Mouse (Mus musculus): ENCODE data around the gene Abca12. TPM values are rescaled to one million over a fixed set of nuclear protein-coding genes. Genes with fewer than 3 reads are reported as not detected.

The Abca12 gene
- polyA plus RNA-seq (2014; fragmentation: Nextera tagmentation; extraction: Ambion mirVana): not detected in 2 replicates

DNA sequence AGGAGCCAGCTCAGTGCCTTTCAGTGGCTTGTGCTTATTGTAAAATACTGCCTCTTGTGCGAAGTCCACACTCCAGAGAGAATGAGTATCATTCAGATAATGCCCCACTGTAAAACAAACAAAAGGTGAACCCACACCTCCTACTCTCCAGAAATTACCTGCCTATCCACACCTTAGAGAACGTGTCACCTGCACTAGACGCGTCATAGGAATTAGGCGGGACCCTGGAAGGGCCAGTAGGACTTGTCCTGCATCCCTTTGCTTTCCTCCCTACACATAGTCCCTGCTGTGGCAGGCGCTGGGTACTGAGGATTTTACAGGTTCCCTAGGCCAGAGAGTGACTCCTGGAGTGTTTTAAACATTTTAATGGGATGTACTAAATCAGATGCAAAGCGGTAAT lies at the start of gene Abca12:
Gene Abca12, minus strand, starts transcription at position 101 of the 400 bp plus-strand sequence.
- Histone ChIP-seq H3K4me2 (no peak within 1 kb of the TSS), H3K4me1 (ENCODE audit: control insufficient read depth, insufficient read depth, low read length) (no peaks in the 10 kb centered on the region), H3K9ac (ENCODE audit: low read length) (no peak within 1 kb of the TSS), H3K27me3 (ENCODE audit: control insufficient read depth, insufficient read depth, low read length) (no peaks in the 10 kb centered on the region), H3K27ac (ENCODE audit: low read depth, low read length) (no peak within 1 kb of the TSS), H3K4me3 (ENCODE audit: low read depth, low read length) (no peak within 1 kb of the TSS), H3K36me3 (ENCODE audit: control insufficient read depth, insufficient read depth, low read length) (no peaks in the 10 kb centered on the region), H3K9me3 (ENCODE audit: control insufficient read depth, low read length) (no peaks in the 10 kb centered on the region)
- WGBS: 89% methylated on average over 7 of the region's 7 CpGs
- DNase-seq (ENCODE audit: low spot score, missing footprints) (no peak), ATAC-seq (ENCODE audit: low FRiP score) (no peak)

DNA sequence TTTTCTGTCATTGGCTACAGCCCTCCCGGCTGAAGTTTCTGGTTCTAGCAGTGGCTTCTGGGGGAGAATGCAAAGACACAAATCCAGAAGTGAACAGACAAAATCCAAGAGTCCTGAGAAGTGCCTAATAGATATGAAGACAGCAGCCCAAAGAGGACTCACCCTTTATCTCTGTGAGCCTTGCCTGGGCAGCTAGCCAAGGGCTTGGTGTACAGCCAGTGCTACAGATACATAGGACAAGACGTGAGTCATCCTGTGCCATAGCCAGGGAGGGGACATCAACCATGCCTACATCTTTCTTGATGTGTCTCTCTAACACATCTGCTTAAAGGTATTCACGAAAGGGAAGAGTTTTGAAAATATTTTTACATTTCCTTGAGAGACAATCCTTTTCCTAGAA lies 43.3 kb upstream of the Abca12 start:
- Histone ChIP-seq H3K4me1 (ENCODE audit: control insufficient read depth, insufficient read depth, low read length) (no peaks in the 10 kb centered on the region), H3K9me3 (ENCODE audit: control insufficient read depth, low read length) (no peaks in the 10 kb centered on the region), H3K36me3 (ENCODE audit: control insufficient read depth, insufficient read depth, low read length) (no peaks in the 10 kb centered on the region), H3K27ac (ENCODE audit: low read depth, low read length) (no peak overlapping the region), H3K4me2 (no peak overlapping the region), H3K9ac (ENCODE audit: low read length) (no peak overlapping the region), H3K27me3 (ENCODE audit: control insufficient read depth, insufficient read depth, low read length) (no peaks in the 10 kb centered on the region), H3K4me3 (ENCODE audit: low read depth, low read length) (no peak overlapping the region)
- WGBS: 84% methylated on average over 3 of the region's 3 CpGs
- DNase-seq (ENCODE audit: low spot score, missing footprints) (no peak), ATAC-seq (ENCODE audit: low FRiP score) (no peak)

DNA sequence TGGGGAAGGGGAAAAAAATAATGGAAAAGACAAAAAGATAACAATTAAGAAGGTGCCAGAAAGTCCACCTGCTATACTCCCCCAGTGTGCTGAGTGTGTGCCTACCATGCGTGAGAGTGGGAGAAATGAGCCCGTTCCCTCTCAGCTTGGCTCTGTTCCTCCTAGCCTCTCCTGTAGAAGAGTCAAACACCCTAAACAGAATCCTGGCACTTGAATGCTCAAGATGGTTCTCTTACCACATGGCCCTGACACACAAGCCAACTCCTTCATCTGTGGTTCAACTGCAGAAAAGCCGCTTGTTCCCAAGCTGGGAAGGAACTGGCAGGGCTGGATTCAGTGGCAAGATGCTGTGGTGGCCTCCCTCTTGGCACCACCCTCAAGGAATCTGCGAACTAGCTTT lies 32.7 kb upstream of the Abca12 start:
- no peak overlapping the region for H3K4me3 ChIP-seq (ENCODE audit: low read depth, low read length)
- no peaks in the 10 kb centered on the region for H3K9me3 ChIP-seq (ENCODE audit: control insufficient read depth, low read length)
- ATAC-seq (ENCODE audit: low FRiP score) (no peak), DNase-seq (ENCODE audit: low spot score, missing footprints) (peak; percentile 57)
- no peaks in the 10 kb centered on the region for H3K27me3 ChIP-seq (ENCODE audit: control insufficient read depth, insufficient read depth, low read length)
- no peaks in the 10 kb centered on the region for H3K36me3 ChIP-seq (ENCODE audit: control insufficient read depth, insufficient read depth, low read length)
- 95% methylated on average over 4 of the region's 4 CpGs for WGBS
- H3K9ac ChIP-seq (ENCODE audit: low read length): no peak overlapping the region
- no peaks in the 10 kb centered on the region for H3K4me1 ChIP-seq (ENCODE audit: control insufficient read depth, insufficient read depth, low read length)
- no peak overlapping the region for H3K27ac ChIP-seq (ENCODE audit: low read depth, low read length)
- no peak overlapping the region for H3K4me2 ChIP-seq

DNA sequence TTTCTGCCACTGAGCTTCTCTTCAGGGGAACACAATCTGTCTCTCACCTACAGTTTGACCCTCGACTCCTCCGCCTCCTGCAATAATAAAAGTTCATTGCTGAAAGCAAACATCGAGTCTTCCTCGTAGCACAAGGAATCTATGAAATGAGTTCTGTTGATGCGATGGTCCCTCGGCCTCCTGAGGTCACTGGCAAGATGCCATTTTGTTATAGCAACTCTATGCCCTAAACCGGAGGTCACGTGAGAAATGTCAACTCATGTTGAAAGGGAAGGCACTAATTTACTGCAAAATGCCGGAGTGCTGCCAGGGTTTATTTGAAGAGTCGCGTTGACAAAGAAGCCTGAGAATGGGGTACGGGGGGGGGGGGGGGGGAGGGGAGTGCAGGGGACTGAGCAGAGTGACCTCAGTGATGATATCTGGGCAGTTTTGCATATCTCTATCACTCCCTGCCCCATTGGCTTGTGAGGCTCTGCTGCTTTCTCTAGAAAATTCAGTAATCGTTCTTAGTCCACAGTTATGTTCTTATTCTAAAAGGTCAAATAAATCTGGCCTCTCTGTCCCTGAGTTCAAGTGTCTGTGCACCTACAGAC lies 7.1 kb upstream of the Abca12 start:
- no peaks in the 10 kb centered on the region for H3K36me3 ChIP-seq (ENCODE audit: control insufficient read depth, insufficient read depth, low read length)
- H3K4me3 ChIP-seq (ENCODE audit: low read depth, low read length): no peak overlapping the region
- no peak overlapping the region for H3K4me2 ChIP-seq
- DNase-seq (ENCODE audit: low spot score, missing footprints) (no peak), ATAC-seq (ENCODE audit: low FRiP score) (0 out of 2 replicates have a peak, but pooled peaks have one; percentile 22)
- H3K9me3 ChIP-seq (ENCODE audit: control insufficient read depth, low read length): no peaks in the 10 kb centered on the region
- no peaks in the 10 kb centered on the region for H3K27me3 ChIP-seq (ENCODE audit: control insufficient read depth, insufficient read depth, low read length)
- no peak overlapping the region for H3K9ac ChIP-seq (ENCODE audit: low read length)
- H3K4me1 ChIP-seq (ENCODE audit: control insufficient read depth, insufficient read depth, low read length): no peaks in the 10 kb centered on the region
- 73% methylated on average over 13 of the region's 13 CpGs for WGBS
- H3K27ac ChIP-seq (ENCODE audit: low read depth, low read length): no peak overlapping the region

DNA sequence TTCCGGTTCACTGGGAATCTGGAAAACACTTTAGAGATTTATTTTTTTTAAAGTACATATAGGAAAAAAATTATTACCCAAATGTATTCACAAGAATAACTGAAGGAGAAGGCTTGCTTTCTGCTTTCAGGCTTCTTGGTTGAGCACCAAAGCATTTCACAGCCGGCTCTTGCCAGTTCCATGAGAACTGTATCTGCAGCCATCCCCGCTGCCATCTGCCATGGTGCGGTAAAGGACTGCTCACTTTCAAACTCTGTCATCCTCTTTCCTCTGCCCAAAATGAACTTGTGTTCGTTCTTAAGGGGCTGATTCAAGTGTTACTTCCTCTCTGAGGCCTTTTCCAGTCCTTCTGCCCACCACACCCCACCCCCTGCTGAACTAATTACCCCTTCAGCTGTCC lies 3.8 kb upstream of the Abca12 start:
- Histone ChIP-seq H3K9ac (ENCODE audit: low read length) (no peak overlapping the region), H3K27ac (ENCODE audit: low read depth, low read length) (no peak overlapping the region), H3K9me3 (ENCODE audit: control insufficient read depth, low read length) (no peaks in the 10 kb centered on the region), H3K27me3 (ENCODE audit: control insufficient read depth, insufficient read depth, low read length) (no peaks in the 10 kb centered on the region), H3K4me1 (ENCODE audit: control insufficient read depth, insufficient read depth, low read length) (no peaks in the 10 kb centered on the region), H3K4me3 (ENCODE audit: low read depth, low read length) (no peak overlapping the region), H3K36me3 (ENCODE audit: control insufficient read depth, insufficient read depth, low read length) (no peaks in the 10 kb centered on the region), H3K4me2 (no peak overlapping the region)
- ATAC-seq (ENCODE audit: low FRiP score): no peak
- no peak for DNase-seq (ENCODE audit: low spot score, missing footprints)
- WGBS: 86% methylated on average over 5 of the region's 5 CpGs

DNA sequence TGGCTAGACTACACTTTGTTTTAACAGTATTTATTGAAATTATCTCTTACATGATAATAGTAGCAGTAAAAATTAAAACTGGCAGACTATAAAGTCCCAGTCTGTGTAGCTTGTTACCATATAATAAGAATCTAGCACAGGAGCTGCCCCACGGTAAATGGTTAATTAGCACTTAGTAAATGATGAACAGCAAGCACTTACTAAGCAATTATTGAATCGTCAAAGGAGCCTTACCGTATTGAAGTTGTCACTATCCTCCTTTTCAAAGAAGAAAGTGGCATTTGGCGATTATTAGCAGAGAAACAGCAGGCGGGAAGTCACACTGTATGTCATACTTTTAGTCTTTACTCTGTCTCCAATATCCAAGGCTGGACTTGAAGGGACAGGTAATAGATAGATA lies 3.2 kb upstream of the Abca12 start:
- no peaks in the 10 kb centered on the region for H3K27me3 ChIP-seq (ENCODE audit: control insufficient read depth, insufficient read depth, low read length)
- H3K9me3 ChIP-seq (ENCODE audit: control insufficient read depth, low read length): no peaks in the 10 kb centered on the region
- DNase-seq (ENCODE audit: low spot score, missing footprints): no peak
- ATAC-seq (ENCODE audit: low FRiP score): no peak
- H3K4me2 ChIP-seq: no peak overlapping the region
- H3K36me3 ChIP-seq (ENCODE audit: control insufficient read depth, insufficient read depth, low read length): no peaks in the 10 kb centered on the region
- no peak overlapping the region for H3K9ac ChIP-seq (ENCODE audit: low read length)
- H3K27ac ChIP-seq (ENCODE audit: low read depth, low read length): no peak overlapping the region
- no peak overlapping the region for H3K4me3 ChIP-seq (ENCODE audit: low read depth, low read length)
- 87% methylated on average over 5 of the region's 5 CpGs for WGBS
- H3K4me1 ChIP-seq (ENCODE audit: control insufficient read depth, insufficient read depth, low read length): no peaks in the 10 kb centered on the region

DNA sequence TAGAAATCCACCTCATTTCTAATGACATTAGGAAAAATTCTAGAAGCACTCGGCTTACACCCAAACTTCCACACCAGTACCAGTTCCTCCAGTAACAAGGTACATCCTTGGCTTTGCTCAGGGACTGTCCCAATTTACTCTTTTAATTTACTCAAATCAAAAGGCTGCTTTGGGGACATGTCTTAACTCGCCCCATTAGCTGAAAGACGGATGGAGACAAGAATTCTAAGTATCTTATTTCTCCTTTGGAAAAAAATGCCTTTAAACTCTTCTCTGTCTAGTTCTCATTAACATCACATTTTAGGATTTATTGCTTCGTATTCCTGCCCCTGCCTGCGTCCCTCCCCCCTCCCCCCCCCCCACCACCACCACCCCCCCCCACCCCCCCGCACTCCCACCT lies 626 bp downstream of the Abca12 start:
- Histone ChIP-seq H3K27ac (ENCODE audit: low read depth, low read length) (no peak overlapping the region), H3K4me2 (no peak overlapping the region), H3K4me1 (ENCODE audit: control insufficient read depth, insufficient read depth, low read length) (no peaks in the 10 kb centered on the region), H3K4me3 (ENCODE audit: low read depth, low read length) (no peak overlapping the region), H3K27me3 (ENCODE audit: control insufficient read depth, insufficient read depth, low read length) (no peaks in the 10 kb centered on the region), H3K36me3 (ENCODE audit: control insufficient read depth, insufficient read depth, low read length) (no peaks in the 10 kb centered on the region), H3K9ac (ENCODE audit: low read length) (no peak overlapping the region), H3K9me3 (ENCODE audit: control insufficient read depth, low read length) (no peaks in the 10 kb centered on the region)
- DNase-seq (ENCODE audit: low spot score, missing footprints) (no peak), ATAC-seq (ENCODE audit: low FRiP score) (no peak)
- WGBS: 86% methylated on average over 5 of the region's 6 CpGs

DNA sequence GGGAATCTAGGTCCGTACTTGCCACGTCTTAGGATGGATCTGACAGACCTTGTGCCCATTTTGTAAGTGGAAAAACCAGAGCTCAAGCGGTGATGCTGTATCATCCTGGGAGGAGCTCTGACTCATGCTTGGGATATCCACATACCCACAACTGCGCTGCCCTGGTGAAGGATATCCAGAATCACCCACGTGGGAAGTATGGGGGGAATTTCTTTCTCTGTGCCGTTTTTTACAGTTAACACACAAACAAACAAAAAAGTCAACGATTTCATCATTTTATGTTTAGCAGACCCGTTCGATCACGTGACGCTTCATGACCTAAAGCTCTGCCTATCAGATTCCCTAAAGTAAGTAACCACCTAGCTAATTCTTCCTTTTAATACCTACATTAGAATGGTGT lies 1.6 kb downstream of the Abca12 start:
- WGBS: 92% methylated on average over 11 of the region's 11 CpGs
- H3K27ac ChIP-seq (ENCODE audit: low read depth, low read length): no peak overlapping the region
- ATAC-seq (ENCODE audit: low FRiP score) (no peak), DNase-seq (ENCODE audit: low spot score, missing footprints) (no peak)
- no peaks in the 10 kb centered on the region for H3K4me1 ChIP-seq (ENCODE audit: control insufficient read depth, insufficient read depth, low read length)
- H3K9me3 ChIP-seq (ENCODE audit: control insufficient read depth, low read length): no peaks in the 10 kb centered on the region
- H3K4me3 ChIP-seq (ENCODE audit: low read depth, low read length): no peak overlapping the region
- H3K27me3 ChIP-seq (ENCODE audit: control insufficient read depth, insufficient read depth, low read length): no peaks in the 10 kb centered on the region
- H3K9ac ChIP-seq (ENCODE audit: low read length): no peak overlapping the region
- H3K36me3 ChIP-seq (ENCODE audit: control insufficient read depth, insufficient read depth, low read length): no peaks in the 10 kb centered on the region
- H3K4me2 ChIP-seq: no peak overlapping the region

DNA sequence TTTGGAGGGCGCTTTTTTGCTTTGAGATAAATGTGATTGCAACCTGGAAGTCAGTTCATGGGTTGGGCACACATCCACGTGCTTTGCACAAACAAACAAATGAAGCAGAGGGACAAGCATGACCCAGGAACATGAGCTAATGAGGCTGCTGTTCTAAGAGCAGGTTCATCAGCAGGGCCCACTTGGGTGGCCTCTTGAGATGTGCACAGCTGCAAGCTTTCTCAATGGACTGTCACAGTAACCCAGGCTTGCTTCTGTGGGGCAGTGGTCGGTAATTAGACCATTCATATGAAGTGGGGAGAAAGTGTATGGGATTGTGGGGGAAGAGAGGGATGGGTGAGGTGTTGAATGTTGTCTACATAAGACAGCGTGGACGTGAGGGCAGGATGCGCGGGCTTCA lies 7.0 kb downstream of the Abca12 start:
- no peaks in the 10 kb centered on the region for H3K4me1 ChIP-seq (ENCODE audit: control insufficient read depth, insufficient read depth, low read length)
- H3K4me2 ChIP-seq: no peak overlapping the region
- H3K36me3 ChIP-seq (ENCODE audit: control insufficient read depth, insufficient read depth, low read length): no peaks in the 10 kb centered on the region
- H3K9me3 ChIP-seq (ENCODE audit: control insufficient read depth, low read length): no peaks in the 10 kb centered on the region
- no peaks in the 10 kb centered on the region for H3K27me3 ChIP-seq (ENCODE audit: control insufficient read depth, insufficient read depth, low read length)
- no peak overlapping the region for H3K9ac ChIP-seq (ENCODE audit: low read length)
- no peak overlapping the region for H3K4me3 ChIP-seq (ENCODE audit: low read depth, low read length)
- no peak for DNase-seq (ENCODE audit: low spot score, missing footprints)
- WGBS: 80% methylated on average over 7 of the region's 7 CpGs
- no peak for ATAC-seq (ENCODE audit: low FRiP score)
- no peak overlapping the region for H3K27ac ChIP-seq (ENCODE audit: low read depth, low read length)
